Mouse (Mus musculus) CH12.LX (cell line): ENCODE data around the gene Olfr12.

Source experiments
- CHD2 ChIP-seq: IDR thresholded peaks from 2 replicates; pipeline ENCODE4 v1.6.1; 2011; ENCODE audit warnings: low read length, improper control_type of control experiment
- CTCF ChIP-seq, 2 experiments: IDR thresholded peaks in 1 of 2; conservative IDR thresholded peaks in 1 of 2; 2 replicates each; pipeline ENCODE4 v1.5.1; 2011 to 2012; ENCODE audit warnings: low read depth in 2 of 2, low read length in 2 of 2, improper control_type of control experiment in 1 of 2, inconsistent platforms in 1 of 2, mild to moderate bottlenecking in 1 of 2, moderate library complexity in 1 of 2
- E2F4 ChIP-seq: IDR thresholded peaks from 2 replicates; pipeline ENCODE4 v1.6.1; 2011; ENCODE audit warnings: low read depth, low read length, improper control_type of control experiment; ENCODE audit not compliant: insufficient replicate concordance
- ELF1 ChIP-seq: IDR thresholded peaks from 2 replicates; pipeline ENCODE4 v1.6.1; 2014; ENCODE audit warnings: low read depth, mild to moderate bottlenecking, inconsistent platforms, low read length, improper control_type of control experiment
- HCFC1 ChIP-seq: IDR thresholded peaks from 2 replicates; pipeline ENCODE4 v1.6.1; 2012; ENCODE audit warnings: low read depth, mild to moderate bottlenecking, inconsistent platforms, low read length, improper control_type of control experiment
- JUN ChIP-seq: IDR thresholded peaks from 2 replicates; pipeline ENCODE4 v1.6.1; 2011; ENCODE audit warnings: low read depth, mild to moderate bottlenecking, low read length, improper control_type of control experiment, moderate library complexity; ENCODE audit not compliant: insufficient read depth
- KAT2A ChIP-seq: IDR thresholded peaks from 2 replicates; pipeline ENCODE4 v1.6.1; 2012; ENCODE audit warnings: low read length, improper control_type of control experiment, inconsistent platforms; ENCODE audit not compliant: insufficient replicate concordance
- MAX ChIP-seq: IDR thresholded peaks from 2 replicates; pipeline ENCODE4 v1.6.1; 2011; ENCODE audit warnings: low read length, improper control_type of control experiment
- MEF2A ChIP-seq: IDR thresholded peaks from 2 replicates; pipeline ENCODE4 v1.6.1; 2014; ENCODE audit warnings: low read depth, mild to moderate bottlenecking, inconsistent platforms, low read length, improper control_type of control experiment, borderline replicate concordance
- POLR2A ChIP-seq: IDR thresholded peaks from 2 replicates; pipeline ENCODE4 v1.6.1; 2011; ENCODE audit warnings: low read depth, mild to moderate bottlenecking, improper control_type of control experiment, low read length
- RAD21 ChIP-seq: IDR thresholded peaks from 2 replicates; pipeline ENCODE4 v1.6.1; 2011; ENCODE audit warnings: low read depth, mild to moderate bottlenecking, low read length, improper control_type of control experiment, moderate library complexity
- USF1 ChIP-seq: IDR thresholded peaks from 2 replicates; pipeline ENCODE4 v1.6.1; 2014; ENCODE audit warnings: low read depth, mild to moderate bottlenecking, inconsistent platforms, low read length, improper control_type of control experiment
- ZKSCAN1 ChIP-seq: IDR thresholded peaks from 2 replicates; pipeline ENCODE4 v1.6.1; 2012; ENCODE audit warnings: low read depth, inconsistent platforms, low read length, improper control_type of control experiment, borderline replicate concordance
- ZNF384 ChIP-seq: IDR thresholded peaks from 2 replicates; pipeline ENCODE4 v1.6.1; 2012; ENCODE audit warnings: low read depth, low read length, improper control_type of control experiment, inconsistent platforms

- TF ChIP-seq CHD2 (no peak), CTCF (conservative IDR thresholded peaks at IDR 0.05 in 1 of 2, IDR thresholded peaks at IDR 0.05 in 1 of 2; ENCODE audit: low read depth in 2 of 2, low read length in 2 of 2) (no peak), E2F4 (no peak), MEF2A (no peak), POLR2A (no peak), ZKSCAN1 (no peak), USF1 (no peak), JUN (no peak), MAX (no peak), RAD21 (no peak), HCFC1 (no peak), ZNF384 (no peak), ELF1 (no peak), KAT2A (no peak)
Observed at GRCm38 (mm10) chr1:92633726-92634125, 16.1 kb downstream of the Olfr12 start.
